Mouse (Mus musculus) induced T-regulatory cell, adult 2 months (primary cell): ENCODE measurements around the gene Plekhg2.
A peak's percentile ranks its signal among the peaks of the same experiment; 100 is the strongest.

Experiments used
- DNase-seq: peaks from one replicate; pipeline ENCODE4 v3.0.0-alpha.2; 2012; ENCODE audit warnings: low read depth

Plekhg2 gene

DNA sequence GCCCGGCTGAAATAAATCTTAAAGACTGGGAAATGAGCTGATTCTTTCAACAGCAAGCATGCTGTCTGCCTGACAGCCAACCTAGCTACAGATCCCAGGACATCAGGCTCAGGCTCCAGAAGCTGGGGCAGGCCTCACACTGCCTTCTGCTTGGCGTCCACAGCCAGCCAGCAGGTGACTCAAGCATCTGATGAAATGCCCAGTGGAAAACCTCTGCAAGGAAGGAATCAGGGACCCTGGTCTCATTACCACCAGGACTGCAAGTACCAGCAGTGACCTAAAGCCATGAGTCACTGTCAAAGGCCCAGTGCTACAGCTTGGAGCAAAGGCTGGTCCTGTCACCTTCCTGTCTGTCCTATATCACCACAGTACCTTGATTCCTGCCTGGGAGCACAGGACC is 36.9 kb downstream of the Plekhg2 start:
- no peak for DNase-seq

DNA sequence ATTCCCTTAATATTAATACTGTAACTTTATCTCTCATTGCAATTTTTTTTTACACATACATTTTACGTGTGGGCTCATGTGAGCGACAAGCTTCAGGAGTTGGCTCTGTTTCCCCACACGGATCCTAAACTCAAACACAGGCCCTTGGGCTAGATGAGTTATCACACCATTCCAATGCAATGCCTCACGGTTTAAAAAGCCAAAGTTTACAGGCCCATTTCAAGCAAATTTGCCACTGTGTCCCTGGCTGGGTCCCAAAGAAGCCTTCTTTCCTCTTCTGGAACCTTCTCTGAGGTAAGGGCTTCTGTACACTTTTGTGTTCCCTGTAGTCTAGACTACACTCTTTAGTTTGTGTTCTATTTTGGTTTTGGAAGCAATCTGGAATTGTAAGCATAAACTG is 37.9 kb downstream of the Plekhg2 start:
- DNase-seq = no peak

DNA sequence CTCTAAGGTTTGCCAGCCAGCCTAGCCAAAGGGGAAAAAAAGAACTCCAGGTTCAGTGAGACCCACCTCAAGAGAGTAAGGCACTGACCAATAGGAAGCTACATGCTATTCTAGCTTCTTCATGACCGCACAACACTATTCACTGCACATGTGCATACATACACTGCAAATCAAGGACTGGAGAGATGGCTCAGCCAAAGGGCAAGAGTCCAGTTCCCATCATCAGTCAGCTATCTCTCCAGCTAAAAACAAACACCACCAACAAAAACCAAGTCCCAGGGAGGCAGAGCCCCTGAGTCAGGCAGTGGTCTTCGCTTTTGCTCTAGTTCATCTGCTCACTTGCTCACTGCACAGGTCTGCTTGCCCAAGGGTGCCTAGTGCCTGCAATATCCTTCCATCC is 44.1 kb downstream of the Plekhg2 start:
- no peak for DNase-seq

DNA sequence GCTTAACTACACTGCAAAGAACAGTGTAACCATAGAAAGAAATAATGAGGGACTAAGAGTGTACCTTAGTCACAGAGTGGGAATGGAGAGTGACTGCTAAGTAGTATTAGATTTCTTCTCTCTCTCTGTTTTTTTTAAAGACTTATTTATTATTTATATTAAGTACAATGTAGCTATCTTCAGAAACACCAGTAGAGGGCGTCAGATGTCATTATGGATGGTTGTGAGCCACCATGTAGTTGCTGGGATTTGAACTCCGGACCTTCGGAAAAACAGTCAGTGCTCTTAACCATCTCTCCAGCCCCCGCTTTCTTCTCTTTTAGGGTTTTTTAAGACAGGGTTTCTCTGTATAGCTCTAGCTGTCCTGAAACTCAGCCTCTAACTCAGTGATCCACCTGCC is 45.9 kb downstream of the Plekhg2 start:
- DNase-seq = peak; percentile 45

DNA sequence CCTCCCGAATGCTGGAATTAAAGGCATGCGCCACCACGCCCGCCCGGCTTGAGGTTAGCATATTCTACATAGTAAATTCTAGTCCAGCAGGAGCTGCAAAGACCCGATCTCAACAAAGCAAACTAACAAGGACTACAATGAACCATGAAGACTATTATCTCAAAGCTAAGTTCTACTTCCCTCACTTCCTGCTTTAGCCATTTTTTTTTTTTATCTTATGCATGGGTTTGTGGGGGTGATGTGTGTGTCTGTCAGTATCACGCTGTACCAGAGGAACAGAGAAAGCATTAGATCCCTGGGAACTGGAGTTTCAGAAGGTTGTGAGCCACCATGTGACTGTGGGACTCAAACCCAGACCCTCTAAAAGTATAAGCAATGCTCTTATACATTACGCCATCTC is 47.1 kb downstream of the Plekhg2 start:
- no peak for DNase-seq

DNA sequence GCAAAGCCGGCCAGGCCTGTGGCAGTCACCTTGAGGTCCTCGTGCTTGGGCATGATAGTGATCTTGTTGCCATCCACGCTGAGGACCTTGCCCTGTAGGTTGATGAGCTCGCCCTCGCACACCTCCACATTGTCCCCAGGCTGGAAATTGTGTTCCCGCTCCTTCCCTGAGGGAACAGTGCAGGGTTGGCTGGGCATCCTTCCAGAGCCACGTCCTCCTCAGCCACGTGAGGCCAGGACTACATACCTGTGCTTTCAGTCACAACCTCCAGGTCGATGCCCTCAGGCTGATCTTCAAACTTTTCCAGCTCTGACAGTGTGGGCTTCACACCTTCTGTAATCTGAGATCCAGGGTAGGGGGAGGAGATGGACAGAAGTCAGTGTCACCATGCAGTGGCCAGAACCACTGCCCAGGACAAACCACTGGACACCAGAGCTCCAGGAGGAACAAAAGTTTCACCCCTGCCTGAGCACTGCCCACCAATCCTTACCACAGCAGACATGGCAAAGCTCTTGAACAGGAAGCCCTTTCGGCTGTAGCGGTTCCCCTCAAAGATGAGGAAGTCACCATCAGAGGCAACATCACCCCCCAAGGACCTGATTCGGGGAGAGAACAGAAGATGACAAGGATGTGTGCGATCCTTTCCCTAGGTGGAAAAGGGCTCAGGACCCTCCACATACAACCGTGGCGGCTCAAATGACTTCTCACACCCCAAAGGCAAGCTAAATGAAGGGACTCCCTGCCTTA is 50.3 kb downstream of the Plekhg2 start:
- DNase-seq = no peak

DNA sequence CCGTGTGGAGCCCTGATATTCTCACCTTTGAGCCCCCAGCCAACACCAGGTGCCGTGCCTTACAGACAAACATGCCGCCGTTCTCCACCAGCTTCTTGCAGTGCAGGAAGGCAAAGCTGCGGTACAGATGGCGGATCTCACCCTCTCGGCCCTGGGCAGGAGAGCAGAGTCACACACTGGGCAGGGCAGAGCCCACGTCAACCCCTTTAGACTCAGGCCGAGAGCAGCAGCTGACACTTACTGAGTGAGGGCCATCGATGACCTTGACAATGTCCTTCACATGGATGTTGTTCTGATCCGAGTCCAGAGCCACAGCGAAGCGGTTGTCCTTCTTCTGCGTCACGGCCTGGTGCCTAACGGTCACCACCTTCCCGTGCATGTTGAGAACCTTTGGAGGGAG is 53.7 kb downstream of the Plekhg2 start:
- no peak for DNase-seq

DNA sequence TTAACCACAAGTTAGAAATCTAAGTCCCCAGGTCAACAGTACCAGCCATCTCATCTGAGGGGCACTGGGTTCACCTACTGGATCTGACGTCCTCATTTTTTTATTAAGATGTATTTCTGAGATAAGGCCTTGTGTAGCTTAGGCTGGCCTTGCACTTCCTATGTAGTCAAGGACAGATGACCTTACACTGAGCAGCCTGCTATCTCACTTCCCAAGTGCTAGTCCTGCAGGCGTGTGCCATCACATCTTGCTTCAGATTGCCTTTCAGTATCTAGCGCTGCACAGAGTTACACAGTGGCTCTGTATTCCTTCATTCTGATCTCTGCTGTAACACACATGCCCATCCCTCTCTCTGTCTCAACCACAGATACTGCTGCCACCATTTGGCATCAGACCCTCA is 54.4 kb downstream of the Plekhg2 start:
- DNase-seq = no peak

DNA sequence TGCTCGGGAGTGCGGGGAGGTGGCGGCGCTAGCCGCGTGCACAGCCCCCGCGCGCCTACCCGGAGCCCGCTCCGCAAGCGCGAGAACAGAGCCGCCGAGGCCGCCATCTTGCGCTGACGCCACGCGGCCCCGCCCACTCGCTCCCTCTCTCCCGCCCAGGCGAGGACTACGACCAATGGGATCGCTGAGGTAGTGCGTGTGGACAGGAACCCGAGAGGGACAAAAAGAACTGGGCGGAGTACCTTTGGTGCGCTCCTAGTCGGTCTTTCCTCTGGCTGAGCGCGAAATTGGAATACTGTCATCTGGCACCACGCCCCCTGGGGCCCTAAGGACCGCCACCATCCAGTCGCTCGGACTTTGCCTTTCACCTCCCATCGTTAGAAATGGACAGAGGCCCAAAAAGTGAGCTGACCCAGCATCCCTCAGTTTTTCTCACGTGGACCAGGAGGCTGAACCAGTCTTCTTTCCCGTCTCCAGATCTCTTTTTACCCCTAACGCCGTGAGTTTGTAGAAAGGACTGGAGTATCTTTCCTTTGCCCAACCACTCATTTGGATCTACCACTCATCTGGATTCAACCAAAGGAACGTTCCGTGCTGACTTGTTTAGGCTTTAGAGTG is 60.4 kb downstream of the Plekhg2 start, which contains the start of gene Timm50:
Gene Timm50, minus strand, starts transcription at position 147 of the 618 bp plus-strand sequence.
- DNase-seq = peak; percentile 97

DNA sequence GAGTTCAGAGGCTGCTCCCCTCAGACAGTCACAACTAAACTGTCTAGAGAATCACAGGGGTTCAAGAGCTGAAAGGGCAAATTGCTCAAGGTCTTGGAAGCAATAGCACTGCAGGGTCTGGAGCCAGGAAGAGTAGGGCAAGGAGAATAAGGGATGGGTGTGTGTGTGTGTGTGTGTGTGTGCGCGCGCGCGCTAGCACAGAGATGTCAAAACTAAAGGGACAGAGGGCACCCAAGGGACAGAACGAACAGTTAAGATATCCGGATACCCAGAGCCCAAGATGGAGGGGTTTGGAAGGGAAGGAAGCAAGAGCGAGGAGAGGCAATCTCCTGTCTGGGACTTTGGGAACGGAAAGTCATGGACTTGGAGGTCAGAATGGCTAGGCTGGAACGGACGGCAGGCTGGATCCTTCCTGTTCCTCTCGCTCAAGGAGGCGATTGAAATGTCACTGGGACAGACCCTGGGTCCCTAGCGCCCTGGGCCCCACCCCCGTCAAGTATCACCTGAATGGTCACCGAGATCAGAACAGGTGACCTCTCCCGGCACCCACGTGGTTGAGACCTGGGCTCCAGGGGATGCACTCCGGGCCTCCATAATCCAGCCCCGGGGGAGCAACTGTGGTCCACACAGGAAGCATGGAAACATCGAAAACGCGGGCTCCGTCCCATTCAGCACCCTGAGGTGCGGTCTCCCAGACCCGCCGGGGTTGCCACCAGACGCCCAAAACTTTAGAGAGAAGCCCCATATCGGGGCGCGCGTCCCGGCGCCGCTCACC is 61.1 kb downstream of the Plekhg2 start:
- DNase-seq = no peak

DNA sequence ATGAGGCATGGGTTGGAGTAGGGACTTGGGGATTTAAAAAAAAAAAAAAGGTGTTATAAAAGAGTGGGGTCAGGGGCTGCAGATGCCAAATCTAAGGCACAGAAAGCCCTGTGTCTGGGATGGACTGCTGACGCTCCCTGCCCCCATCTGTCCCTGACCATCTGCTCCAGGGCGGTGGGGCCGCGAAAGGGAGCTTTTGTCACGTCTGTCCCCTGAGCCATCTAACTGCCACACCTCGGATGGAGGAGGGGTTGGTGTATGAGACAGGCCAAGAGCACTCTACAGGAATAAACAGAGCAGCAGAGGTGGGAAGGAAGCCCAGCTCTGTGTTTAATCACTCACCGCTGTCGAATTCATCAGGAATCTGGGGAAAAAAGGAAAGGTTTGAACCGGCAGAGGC is 62.7 kb downstream of the Plekhg2 start:
- DNase-seq = no peak
